Comparison of ENCODE assay signal across 15 mouse cellular contexts in the genomic region with DNA sequence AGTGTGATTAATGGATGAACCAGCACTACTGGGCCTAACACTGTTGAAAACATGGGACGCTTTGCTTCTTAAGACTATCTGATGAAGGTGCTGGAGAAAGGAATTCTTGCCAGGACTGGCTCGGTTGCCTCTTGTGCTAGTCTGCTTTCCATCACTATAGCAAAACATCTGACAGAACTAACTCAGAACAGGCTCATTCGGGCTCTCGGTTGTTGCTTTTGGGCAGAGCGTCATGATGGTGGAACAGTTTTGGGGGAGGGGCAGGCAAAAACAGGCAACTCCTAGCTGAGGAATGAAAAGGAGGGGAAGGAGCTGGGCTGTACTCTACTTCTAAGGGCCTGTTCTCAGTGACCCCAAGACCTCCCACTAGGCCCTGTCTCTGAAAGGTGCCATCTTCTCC. TPM values are rescaled to one million over a fixed set of nuclear protein-coding genes. Genes with fewer than 3 reads are reported as not detected.
A peak's percentile ranks its signal among the peaks of the same experiment; 100 is the strongest.
DNase-seq lines count a peak whose midpoint lies in the region; ATAC-seq and TF ChIP-seq lines count a peak whose summit lies in the region.
"Had no signal": no experiment of that assay in that cellular context is flagged by ENCODE, and none has a peak within 500 bp of the region (broad histone marks: within the 10 kb centered on the region; RNA-seq: fewer than 3 reads in every experiment).

No protein-coding gene starts in this region.

- no peaks in the 10 kb centered on the region for H3K9me3 ChIP-seq in hindbrain, embryonic 12.5 days (replicated peaks)
- no peaks in the 10 kb centered on the region for H3K9me3 ChIP-seq in hindbrain, embryonic 11.5 days (ENCODE audit: control insufficient read depth, low read length)
- H3K9me3 ChIP-seq in embryonic facial prominence, embryonic 12.5 days, result no peaks in the 10 kb centered on the region
- H3K9me3 ChIP-seq in hindbrain, embryonic 14.5 days (ENCODE audit: control insufficient read depth, low read length), result no peaks in the 10 kb centered on the region
- no peaks in the 10 kb centered on the region for H3K9me3 ChIP-seq in midbrain, postnatal 0 days (ENCODE audit: low read length)

- no peaks in the 10 kb centered on the region for H3K27me3 ChIP-seq in hindbrain, embryonic 12.5 days
- H3K27me3 ChIP-seq in hindbrain, embryonic 11.5 days (ENCODE audit: control insufficient read depth, insufficient read depth, low read length), result no peaks in the 10 kb centered on the region
- no peaks in the 10 kb centered on the region for H3K27me3 ChIP-seq in embryonic facial prominence, embryonic 12.5 days
- no peaks in the 10 kb centered on the region for H3K27me3 ChIP-seq in hindbrain, embryonic 14.5 days (ENCODE audit: control insufficient read depth, insufficient read depth, low read length)
- H3K27me3 ChIP-seq in midbrain, postnatal 0 days (ENCODE audit: insufficient read depth, low read length), result no peaks in the 10 kb centered on the region
- H3K27me3 ChIP-seq: Patski had no signal

- H3K4me3 ChIP-seq in hindbrain, embryonic 12.5 days, result no peak overlapping the region
- no peak overlapping the region for H3K4me3 ChIP-seq in hindbrain, embryonic 11.5 days (ENCODE audit: low read depth, low read length)
- peak overlapping the region; percentile 88 for H3K4me3 ChIP-seq in embryonic facial prominence, embryonic 12.5 days
- no peak overlapping the region for H3K4me3 ChIP-seq in hindbrain, embryonic 14.5 days (replicated peaks; ENCODE audit: low read length)
- peak overlapping the region; percentile 90; the same call in 1 of the 2 replicates for H3K4me3 ChIP-seq in midbrain, postnatal 0 days (ENCODE audit: low read depth, low read length)
- H3K4me3 ChIP-seq: heart, adult 2 months had no signal

- ATAC-seq in hindbrain, embryonic 12.5 days (ENCODE audit: low FRiP score), result no peak
- no peak for ATAC-seq in hindbrain, embryonic 11.5 days (ENCODE audit: low FRiP score)
- ATAC-seq in embryonic facial prominence, embryonic 12.5 days (ENCODE audit: insufficient number of reproducible peaks, insufficient read depth, low FRiP score, low TSS enrichment), result no peak
- no peak for ATAC-seq in hindbrain, embryonic 14.5 days (ENCODE audit: low FRiP score)
- ATAC-seq in midbrain, postnatal 0 days (ENCODE audit: low FRiP score), result no peak
- ATAC-seq in erythroblast, adult 5-6 weeks (replicated peaks; ENCODE audit: low FRiP score, poor library complexity, severe bottlenecking), result no peak
- ATAC-seq: liver, postnatal 0 days; Patski had no signal

- no peak overlapping the region for H3K27ac ChIP-seq in hindbrain, embryonic 12.5 days
- H3K27ac ChIP-seq in hindbrain, embryonic 11.5 days (ENCODE audit: low read depth, low read length), result no peak overlapping the region
- peak overlapping the region; percentile 55 for H3K27ac ChIP-seq in embryonic facial prominence, embryonic 12.5 days
- no peak overlapping the region for H3K27ac ChIP-seq in hindbrain, embryonic 14.5 days
- no peak overlapping the region for H3K27ac ChIP-seq in midbrain, postnatal 0 days (ENCODE audit: low read depth, low read length)
- H3K27ac ChIP-seq: heart, adult 2 months; macrophage had no signal

- peaks cover 70% of the 10 kb centered on the region for H3K4me1 ChIP-seq in hindbrain, embryonic 12.5 days
- H3K4me1 ChIP-seq in hindbrain, embryonic 11.5 days (replicated peaks; ENCODE audit: control insufficient read depth, insufficient read depth, low read length), result peaks cover 5% of the 10 kb centered on the region
- peaks cover 75% of the 10 kb centered on the region for H3K4me1 ChIP-seq in embryonic facial prominence, embryonic 12.5 days
- peaks cover 65% of the 10 kb centered on the region for H3K4me1 ChIP-seq in hindbrain, embryonic 14.5 days (replicated peaks; ENCODE audit: control insufficient read depth, insufficient read depth, low read length)
- H3K4me1 ChIP-seq in midbrain, postnatal 0 days (ENCODE audit: insufficient read depth, low read length), result peaks cover 49% of the 10 kb centered on the region

- 73% methylated on average over 5 of the region's 5 CpGs for WGBS in hindbrain, embryonic 12.5 days
- 65% methylated on average over 5 of the region's 5 CpGs for WGBS in hindbrain, embryonic 11.5 days
- WGBS in embryonic facial prominence, embryonic 12.5 days, result 26% methylated on average over 5 of the region's 5 CpGs
- 87% methylated on average over 5 of the region's 5 CpGs for WGBS in hindbrain, embryonic 14.5 days
- 92% methylated on average over 5 of the region's 5 CpGs for WGBS in midbrain, postnatal 0 days

- H3K4me2 ChIP-seq in hindbrain, embryonic 12.5 days (replicated peaks), result peak overlapping the region; percentile 69
- no peak overlapping the region for H3K4me2 ChIP-seq in hindbrain, embryonic 11.5 days (replicated peaks; ENCODE audit: low read depth, low read length)
- H3K4me2 ChIP-seq in embryonic facial prominence, embryonic 12.5 days (replicated peaks), result peak overlapping the region; percentile 82
- peak overlapping the region; percentile 89 for H3K4me2 ChIP-seq in hindbrain, embryonic 14.5 days (replicated peaks)
- peak overlapping the region; percentile 86 for H3K4me2 ChIP-seq in midbrain, postnatal 0 days (ENCODE audit: low read depth, low read length, poor library complexity, severe bottlenecking)

- TF ChIP-seq CTCF in midbrain, postnatal 0 days (IDR thresholded peaks at IDR 0.05), result no peak

- DNase-seq in hindbrain, embryonic 11.5 days (ENCODE audit: low spot score), result no peak
- no peak for DNase-seq in hindbrain, embryonic 14.5 days (ENCODE audit: low spot score)
- no peak for DNase-seq in midbrain, postnatal 0 days (ENCODE audit: low spot score)
- DNase-seq in kidney, adult 18-20 months, result no peak
- DNase-seq: adrenal gland, adult 2 months; cerebellum, adult 9-11 months; heart, adult 2 months; kidney, adult 8-10 months; liver, postnatal 0 days; spleen, adult 18-20 months had no signal

- no peak overlapping the region for H3K9ac ChIP-seq in hindbrain, embryonic 12.5 days
- H3K9ac ChIP-seq in hindbrain, embryonic 11.5 days (ENCODE audit: low read depth, low read length), result no peak overlapping the region
- H3K9ac ChIP-seq in embryonic facial prominence, embryonic 12.5 days, result no peak overlapping the region
- H3K9ac ChIP-seq in hindbrain, embryonic 14.5 days, result no peak overlapping the region
- no peak overlapping the region for H3K9ac ChIP-seq in midbrain, postnatal 0 days (replicated peaks; ENCODE audit: low read length, poor library complexity, severe bottlenecking)
- H3K9ac ChIP-seq: liver, postnatal 0 days had no signal

- no peaks in the 10 kb centered on the region for H3K36me3 ChIP-seq in hindbrain, embryonic 12.5 days
- H3K36me3 ChIP-seq in hindbrain, embryonic 11.5 days (ENCODE audit: control insufficient read depth, insufficient read depth, low read length), result no peaks in the 10 kb centered on the region
- no peaks in the 10 kb centered on the region for H3K36me3 ChIP-seq in embryonic facial prominence, embryonic 12.5 days
- H3K36me3 ChIP-seq in hindbrain, embryonic 14.5 days (replicated peaks; ENCODE audit: control insufficient read depth, insufficient read depth), result no peaks in the 10 kb centered on the region
- H3K36me3 ChIP-seq in midbrain, postnatal 0 days (ENCODE audit: insufficient read depth, low read length), result no peaks in the 10 kb centered on the region

RNA-seq across cellular contexts. Expression of a gene that starts 4.8 kb away (rescaled TPM):
- 61.9 and 66.4 TPM in 2 replicates for polyA plus RNA-seq in hindbrain, embryonic 12.5 days (2016; fragmentation: Nextera tagmentation; extraction: Ambion mirVana)
- 23.8 and 27.6 TPM in 2 replicates for polyA plus RNA-seq in hindbrain, embryonic 11.5 days (2014; fragmentation: Nextera tagmentation; extraction: Ambion mirVana)
- 92.3 and 93.3 TPM in 2 replicates for polyA plus RNA-seq in embryonic facial prominence, embryonic 12.5 days (2016; fragmentation: Nextera tagmentation; extraction: Ambion mirVana)
- 48.8 and 51.7 TPM in 2 replicates for polyA plus RNA-seq in hindbrain, embryonic 14.5 days (2014; fragmentation: Nextera tagmentation; extraction: Ambion mirVana)
- 102 and 104 TPM in 2 replicates for total RNA-seq in midbrain, postnatal 0 days (2014; rRNA removed)
- polyA plus RNA-seq in midbrain, postnatal 0 days (2015; fragmentation: Nextera tagmentation; extraction: Ambion mirVana), result 84.2 and 84.9 TPM in 2 replicates
- 0.84 and 0.96 TPM in 2 replicates for total RNA-seq in erythroblast, adult 5-6 weeks (2015; ENCODE audit: low replicate concordance)
- 1.4 and 2.8 TPM in 2 replicates for total RNA-seq in erythroblast, adult 5-6 weeks (2017; ENCODE audit: low replicate concordance)

Comparison
In these comparisons a context has a peak if more than half of its experiments do, and no peak if none do; other contexts are left out.
1. H3K4me3 ChIP-seq: peak in embryonic facial prominence, embryonic 12.5 days (single experiment) and midbrain, postnatal 0 days (single experiment); none in hindbrain, embryonic 12.5 days (single experiment), hindbrain, embryonic 11.5 days (single experiment) and hindbrain, embryonic 14.5 days (single experiment).